ENCODE assay signal across 14 mouse cellular contexts in the genomic region with DNA sequence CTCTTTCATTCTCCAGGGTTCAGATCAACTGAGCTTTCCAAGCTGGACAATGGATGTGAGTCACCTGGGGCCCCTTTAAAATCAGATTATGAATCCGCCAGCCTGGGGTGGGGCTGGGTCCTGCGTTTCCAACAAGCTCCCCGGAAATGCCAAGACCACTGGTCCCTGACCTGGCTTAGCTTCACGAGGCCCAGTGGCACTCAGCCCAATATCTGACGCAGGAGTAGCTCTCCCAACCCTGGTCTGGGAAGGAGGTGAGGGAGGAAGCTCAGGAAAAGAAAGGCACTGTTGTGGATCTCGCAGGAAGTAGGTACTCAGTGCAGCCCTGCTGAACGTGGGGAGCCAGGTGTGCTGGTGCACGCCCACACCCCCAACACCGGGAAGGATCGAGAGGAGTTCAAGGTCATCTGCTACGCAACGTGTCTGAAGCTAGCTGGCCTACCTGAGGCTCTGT. TPM values are rescaled to one million over a fixed set of nuclear protein-coding genes. Genes with fewer than 3 reads are reported as not detected.
DNase-seq lines count a peak whose midpoint lies in the region; ATAC-seq and TF ChIP-seq lines count a peak whose summit lies in the region.
"Had no signal": no experiment of that assay in that cellular context is flagged by ENCODE, and none has a peak within 500 bp of the region (broad histone marks: within the 10 kb centered on the region; RNA-seq: fewer than 3 reads in every experiment).

No protein-coding gene starts in this region.

- no peak overlapping the region for H3K9ac ChIP-seq in lung, postnatal 0 days (replicated peaks; ENCODE audit: low read depth)
- no peak overlapping the region for H3K9ac ChIP-seq in stomach, embryonic 15.5 days
- no peak overlapping the region; the same call in 1 of the 2 replicates for H3K9ac ChIP-seq in hindbrain, embryonic 13.5 days
- H3K9ac ChIP-seq: forebrain, embryonic 13.5 days; neural tube, embryonic 13.5 days had no signal

- no peaks in the 10 kb centered on the region for H3K36me3 ChIP-seq in lung, postnatal 0 days (ENCODE audit: insufficient read depth, low read length)
- H3K36me3 ChIP-seq in stomach, embryonic 15.5 days = no peaks in the 10 kb centered on the region
- H3K36me3 ChIP-seq in hindbrain, embryonic 13.5 days = no peaks in the 10 kb centered on the region
- H3K36me3 ChIP-seq: neural tube, embryonic 13.5 days had no signal

- 42% methylated on average over 12 of the region's 12 CpGs for WGBS in lung, postnatal 0 days
- 39% methylated on average over 12 of the region's 12 CpGs for WGBS in stomach, embryonic 15.5 days
- 76% methylated on average over 12 of the region's 12 CpGs for WGBS in hindbrain, embryonic 13.5 days

- TF ChIP-seq EP300 in lung, postnatal 0 days (IDR thresholded peaks at IDR 0.05) = no peak

- TF ChIP-seq CTCF in lung, postnatal 0 days (IDR thresholded peaks at IDR 0.05) = no peak

- no peaks in the 10 kb centered on the region for H3K4me1 ChIP-seq in lung, postnatal 0 days (ENCODE audit: insufficient read depth, low read depth, low read length)
- peaks cover 17% of the 10 kb centered on the region; the same call in 1 of the 2 replicates for H3K4me1 ChIP-seq in stomach, embryonic 15.5 days
- peaks cover 23% of the 10 kb centered on the region for H3K4me1 ChIP-seq in hindbrain, embryonic 13.5 days (replicated peaks)

- no peaks in the 10 kb centered on the region for H3K9me3 ChIP-seq in lung, postnatal 0 days (ENCODE audit: low read length)
- no peaks in the 10 kb centered on the region for H3K9me3 ChIP-seq in stomach, embryonic 15.5 days
- no peaks in the 10 kb centered on the region for H3K9me3 ChIP-seq in hindbrain, embryonic 13.5 days
- H3K9me3 ChIP-seq: forebrain, embryonic 13.5 days; megakaryocyte, embryonic 14.5 days; neural tube, embryonic 13.5 days had no signal

- H3K4me3 ChIP-seq in lung, postnatal 0 days (ENCODE audit: low read depth, low read length) = no peak overlapping the region
- no peak overlapping the region for H3K4me3 ChIP-seq in stomach, embryonic 15.5 days (replicated peaks)
- H3K4me3 ChIP-seq in hindbrain, embryonic 13.5 days = no peak overlapping the region
- H3K4me3 ChIP-seq: forebrain, embryonic 13.5 days; megakaryocyte, embryonic 14.5 days; neural tube, embryonic 13.5 days had no signal

- peak; percentile 43 for ATAC-seq in lung, postnatal 0 days
- peak; percentile 59 for ATAC-seq in stomach, embryonic 15.5 days (ENCODE audit: insufficient read depth, low FRiP score, low read depth)
- ATAC-seq in hindbrain, embryonic 13.5 days (ENCODE audit: low FRiP score) = no peak

- peak; percentile 49 for DNase-seq in lung, postnatal 0 days (ENCODE audit: low spot score)
- no peak for DNase-seq in lung, postnatal 10 days
- peak; percentile 79 for DNase-seq in adrenal gland, postnatal 14 days
- peak; percentile 46 to 58 for DNase-seq in kidney, adult 8-10 months
- DNase-seq in thymus, postnatal 14 days = no peak
- DNase-seq in gastrocnemius, adult 8-10 months (ENCODE audit: low spot score in 2 of 2) = no peak
- DNase-seq: left cerebral cortex, postnatal 4 days had no signal

- H3K27ac ChIP-seq in lung, postnatal 0 days (ENCODE audit: low read length) = no peak overlapping the region
- peak overlapping the region; percentile 67 for H3K27ac ChIP-seq in stomach, embryonic 15.5 days
- H3K27ac ChIP-seq in hindbrain, embryonic 13.5 days = no peak overlapping the region
- H3K27ac ChIP-seq: forebrain, embryonic 13.5 days; neural tube, embryonic 13.5 days had no signal

- no peaks in the 10 kb centered on the region for H3K27me3 ChIP-seq in lung, postnatal 0 days (replicated peaks; ENCODE audit: insufficient read depth, low read length)
- no peaks in the 10 kb centered on the region for H3K27me3 ChIP-seq in stomach, embryonic 15.5 days (replicated peaks)
- H3K27me3 ChIP-seq in hindbrain, embryonic 13.5 days = 0 out of 2 replicates have a peak, but pooled peaks cover 4% of the 10 kb centered on the region
- H3K27me3 ChIP-seq: neural tube, embryonic 13.5 days had no signal

- no peak overlapping the region for H3K4me2 ChIP-seq in lung, postnatal 0 days (replicated peaks; ENCODE audit: low read depth, low read length)
- no peak overlapping the region for H3K4me2 ChIP-seq in stomach, embryonic 15.5 days
- H3K4me2 ChIP-seq in hindbrain, embryonic 13.5 days = no peak overlapping the region
- H3K4me2 ChIP-seq: forebrain, embryonic 13.5 days; neural tube, embryonic 13.5 days had no signal

RNA-seq across cellular contexts. Expression of a gene that starts 18.2 kb away (rescaled TPM):
- 4.8 and 4.9 TPM in 2 replicates for polyA plus RNA-seq in lung, postnatal 0 days (2015; fragmentation: Nextera tagmentation; extraction: Ambion mirVana)
- total RNA-seq in adrenal gland, postnatal 14 days (2021) = 78.9 and 91.9 TPM in 2 replicates
- polyA plus RNA-seq in stomach, embryonic 15.5 days (2015; fragmentation: Nextera tagmentation; extraction: Ambion mirVana) = 11.8 and 13.8 TPM in 2 replicates
- 10.2 and 10.6 TPM in 2 replicates for polyA plus RNA-seq in hindbrain, embryonic 13.5 days (2015; fragmentation: Nextera tagmentation; extraction: Ambion mirVana)
- total RNA-seq in gastrocnemius, adult 8-10 months (2022) = under 1 TPM; 0.19 to 0.97 (median 0.69) TPM

RNA-seq across cellular contexts. Expression of a gene that starts 23.8 kb away (rescaled TPM):
- 0.18 and 0.38 TPM in 2 replicates for polyA plus RNA-seq in lung, postnatal 0 days (2015; fragmentation: Nextera tagmentation; extraction: Ambion mirVana)
- total RNA-seq in adrenal gland, postnatal 14 days (2021) = not detected in 2 replicates
- polyA plus RNA-seq in stomach, embryonic 15.5 days (2015; fragmentation: Nextera tagmentation; extraction: Ambion mirVana) = 0.30 and 1.3 TPM in 2 replicates
- 0.83 and 1.9 TPM in 2 replicates for polyA plus RNA-seq in hindbrain, embryonic 13.5 days (2015; fragmentation: Nextera tagmentation; extraction: Ambion mirVana)
- total RNA-seq in gastrocnemius, adult 8-10 months (2022) = 100 to 1,000 TPM; 239 to 486 (median 316) TPM
- total RNA-seq: heart, adult 18-20 months had no signal
- polyA plus RNA-seq: forebrain, embryonic 13.5 days; spleen, adult 2 months had no signal

RNA-seq across cellular contexts. Expression of a gene that starts 35.1 kb away (rescaled TPM):
- 550 and 782 TPM in 2 replicates for polyA plus RNA-seq in lung, postnatal 0 days (2015; fragmentation: Nextera tagmentation; extraction: Ambion mirVana)
- 1.1 and 1.2 TPM in 2 replicates for total RNA-seq in adrenal gland, postnatal 14 days (2021)
- polyA plus RNA-seq in stomach, embryonic 15.5 days (2015; fragmentation: Nextera tagmentation; extraction: Ambion mirVana) = 2.6 and 2.9 TPM in 2 replicates
- polyA plus RNA-seq in hindbrain, embryonic 13.5 days (2015; fragmentation: Nextera tagmentation; extraction: Ambion mirVana) = 2.8 and 3.2 TPM in 2 replicates
- total RNA-seq in gastrocnemius, adult 8-10 months (2022) = 1 to 10 TPM in 3 of 4 experiments, under 1 TPM in 1; 0.24 to 2.7 (median 1.3) TPM

Comparison
In these comparisons a context has a peak if more than half of its experiments do, and no peak if none do; other contexts are left out.
1. DNase-seq: peak in lung, postnatal 0 days (single experiment), adrenal gland, postnatal 14 days (single experiment) and kidney, adult 8-10 months (2 of 2); none in lung, postnatal 10 days (single experiment), thymus, postnatal 14 days (single experiment) and gastrocnemius, adult 8-10 months (0 of 2).
2. RNA of a gene that starts 35.1 kb away (polyA plus RNA-seq): 550 to 782 TPM in lung, postnatal 0 days; 2.6 to 2.9 TPM in stomach, embryonic 15.5 days and 2.8 to 3.2 TPM in hindbrain, embryonic 13.5 days; every median in the first group is over 100 times any median in the second.